Comparison of ENCODE assay signal across 8 mouse cellular contexts in genomic region chr3:81932141-81933101, GRCm38 (mm10). TPM values are rescaled to one million over a fixed set of nuclear protein-coding genes. Genes with fewer than 3 reads are reported as not detected.
DNase-seq lines count a peak whose midpoint lies in the region; ATAC-seq and TF ChIP-seq lines count a peak whose summit lies in the region.

Gene Ctso (plus strand): TSS chr3:81932601.

- no peaks in the 10 kb centered on the region for H3K9me3 ChIP-seq in hindbrain, embryonic 12.5 days (replicated peaks)
- no peaks in the 10 kb centered on the region for H3K9me3 ChIP-seq in lung, postnatal 0 days (ENCODE audit: low read length)

- peak within 1 kb of the TSS; percentile 73 for H3K9ac ChIP-seq in hindbrain, embryonic 12.5 days
- H3K9ac ChIP-seq in lung, postnatal 0 days (replicated peaks; ENCODE audit: low read depth) = peak within 1 kb of the TSS; percentile 83

- no peaks in the 10 kb centered on the region for H3K36me3 ChIP-seq in hindbrain, embryonic 12.5 days
- no peaks in the 10 kb centered on the region for H3K36me3 ChIP-seq in lung, postnatal 0 days (ENCODE audit: insufficient read depth, low read length)

- peak within 1 kb of the TSS; percentile 73 for H3K4me3 ChIP-seq in hindbrain, embryonic 12.5 days
- peak within 1 kb of the TSS; percentile 87 for H3K4me3 ChIP-seq in lung, postnatal 0 days (ENCODE audit: low read depth, low read length)

- TF ChIP-seq CTCF in lung, postnatal 0 days (IDR thresholded peaks at IDR 0.05) = peak; percentile 81

- DNase-seq in NIH3T3 (ENCODE audit: low read depth) = peak; percentile 94
- peak; percentile 90 to 96 for DNase-seq in cerebellum, postnatal 14 days
- peak; percentile 70 to 85 for DNase-seq in frontal cortex, postnatal 14 days (ENCODE audit: low spot score in 2 of 2)
- DNase-seq in layer of hippocampus, postnatal 10 days (ENCODE audit: low spot score in 2 of 2) = peak; percentile 90 to 93
- DNase-seq in lung, postnatal 0 days (ENCODE audit: low spot score) = peak; percentile 94
- peak; percentile 77 for DNase-seq in ovary, postnatal 10 days (ENCODE audit: low spot score)
- peak; percentile 82 for DNase-seq in thymus, postnatal 0 days (ENCODE audit: low spot score)

- H3K27me3 ChIP-seq in hindbrain, embryonic 12.5 days = no peaks in the 10 kb centered on the region
- no peaks in the 10 kb centered on the region for H3K27me3 ChIP-seq in lung, postnatal 0 days (replicated peaks; ENCODE audit: insufficient read depth, low read length)

- H3K27ac ChIP-seq in hindbrain, embryonic 12.5 days = peak within 1 kb of the TSS; percentile 66
- H3K27ac ChIP-seq in lung, postnatal 0 days (ENCODE audit: low read length) = peak within 1 kb of the TSS; percentile 97

- 11% methylated on average over 27 of the region's 27 CpGs for WGBS in hindbrain, embryonic 12.5 days
- WGBS in lung, postnatal 0 days = 10% methylated on average over 25 of the region's 27 CpGs

- H3K4me2 ChIP-seq in hindbrain, embryonic 12.5 days (replicated peaks) = peak within 1 kb of the TSS; percentile 56
- H3K4me2 ChIP-seq in lung, postnatal 0 days (replicated peaks; ENCODE audit: low read depth, low read length) = peak within 1 kb of the TSS; percentile 45

- TF ChIP-seq EP300 in lung, postnatal 0 days (IDR thresholded peaks at IDR 0.05) = 0 out of 2 replicates have a peak, but pooled peaks have one; percentile 10

- peak; percentile 95 for ATAC-seq in hindbrain, embryonic 12.5 days (ENCODE audit: low FRiP score)
- peak; percentile 95 for ATAC-seq in lung, postnatal 0 days

- H3K4me1 ChIP-seq in hindbrain, embryonic 12.5 days = peaks cover 5% of the 10 kb centered on the region; the same call in 1 of the 2 replicates
- H3K4me1 ChIP-seq in lung, postnatal 0 days (ENCODE audit: insufficient read depth, low read depth, low read length) = peaks cover 3% of the 10 kb centered on the region; the same call in 1 of the 2 replicates

RNA-seq across cellular contexts. Expression of gene Ctso, which starts in this region (rescaled TPM):
- polyA plus RNA-seq in hindbrain, embryonic 12.5 days (2016; fragmentation: Nextera tagmentation; extraction: Ambion mirVana) = 10.6 and 11.0 TPM in 2 replicates
- 10 to 100 TPM; 14.1 to 16.6 TPM for total RNA-seq in layer of hippocampus, postnatal 10 days (2021)
- 38.6 and 41.7 TPM in 2 replicates for polyA plus RNA-seq in lung, postnatal 0 days (2015; fragmentation: Nextera tagmentation; extraction: Ambion mirVana)
- 25.5 and 32.7 TPM in 2 replicates for polyA plus RNA-seq in thymus, postnatal 0 days (2015; fragmentation: Nextera tagmentation; extraction: Ambion mirVana)

Comparison
In these comparisons a context has a peak if more than half of its experiments do, and no peak if none do; other contexts are left out.
1. Peak in every context shown above with its lines: DNase-seq, ATAC-seq, H3K4me3 ChIP-seq and H3K27ac ChIP-seq.